Mouse (Mus musculus): ENCODE results near the gene Uspl1.

Gene Uspl1

DNA sequence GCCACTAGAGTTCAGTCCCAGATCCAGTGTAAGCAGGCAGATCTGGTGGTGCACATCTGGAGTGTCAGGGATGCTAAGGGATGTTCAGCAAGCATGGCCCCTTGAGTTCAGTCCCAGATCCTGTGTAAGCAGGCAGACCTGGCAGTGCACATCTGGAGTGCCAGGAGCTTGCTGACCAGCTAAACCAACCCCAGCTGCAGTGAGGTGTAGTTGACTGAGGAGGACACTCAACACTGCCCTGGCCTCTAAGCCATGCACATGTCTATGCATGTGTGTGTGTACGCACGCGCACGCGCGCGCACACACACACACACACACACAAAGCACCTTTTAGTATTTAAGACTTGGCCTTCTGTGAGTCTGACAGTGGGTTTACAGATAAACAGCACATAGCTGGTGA, 31.4 kb downstream of the Uspl1 start:
- DNase-seq = no peak

DNA sequence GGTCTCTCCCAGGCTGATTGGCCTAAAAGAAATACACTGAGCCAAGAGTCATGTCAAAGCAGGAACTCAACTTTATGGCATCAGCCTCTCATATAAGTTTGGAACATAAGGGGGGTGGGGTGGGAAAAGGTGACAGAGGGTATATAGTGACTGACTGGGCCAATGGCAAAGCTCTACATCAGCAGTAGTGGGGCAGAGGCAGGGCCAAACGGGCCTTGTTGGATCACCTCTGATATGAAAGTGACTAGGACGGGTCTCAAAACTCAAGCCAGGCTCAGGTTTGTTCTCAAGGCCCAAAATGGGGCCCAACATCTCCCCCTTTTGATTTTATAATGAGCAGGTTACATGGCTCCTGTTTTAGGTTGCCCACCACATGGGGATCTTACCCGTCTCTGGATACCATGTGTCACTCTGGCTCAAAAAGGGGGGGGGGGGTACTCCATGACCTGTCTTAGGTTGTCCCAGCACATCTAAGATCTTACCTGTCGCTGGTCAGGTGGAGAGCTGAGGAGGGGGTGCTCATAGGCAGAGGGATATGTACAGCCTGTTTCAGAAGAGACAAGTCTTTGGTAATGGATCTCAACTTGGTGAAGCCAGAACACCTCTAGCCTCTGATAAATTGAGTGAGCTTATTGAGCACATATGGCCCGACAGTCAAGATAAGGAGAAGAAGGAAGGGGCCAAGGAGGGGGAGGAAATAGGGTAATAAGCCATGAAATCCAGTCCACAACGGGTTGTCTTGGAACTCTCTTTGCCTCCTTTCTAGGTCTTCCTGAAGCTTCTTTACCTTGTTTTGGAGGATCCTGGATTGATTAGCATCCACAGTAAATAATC, 33.6 kb downstream of the Uspl1 start:
- DNase-seq = no peak

DNA sequence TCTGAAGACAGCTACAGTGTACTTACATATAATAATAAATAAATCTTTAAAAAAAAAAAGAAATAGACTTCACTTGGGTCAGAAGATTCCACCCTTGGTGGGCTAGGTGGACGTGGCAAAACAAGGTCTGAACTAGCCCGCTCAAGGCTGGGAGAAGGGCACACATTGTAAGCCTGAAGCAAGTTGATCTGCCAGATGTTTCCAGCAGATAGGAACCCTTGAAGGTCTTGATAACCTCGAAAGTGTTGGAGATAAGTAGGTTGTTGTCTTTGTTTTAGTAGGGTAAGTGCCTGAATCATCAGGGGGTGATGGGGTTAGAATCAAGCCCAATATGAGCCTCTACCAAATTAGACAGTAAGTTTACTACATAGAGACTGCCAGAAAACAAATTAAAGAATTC, 35.3 kb downstream of the Uspl1 start:
- no peak for DNase-seq

DNA sequence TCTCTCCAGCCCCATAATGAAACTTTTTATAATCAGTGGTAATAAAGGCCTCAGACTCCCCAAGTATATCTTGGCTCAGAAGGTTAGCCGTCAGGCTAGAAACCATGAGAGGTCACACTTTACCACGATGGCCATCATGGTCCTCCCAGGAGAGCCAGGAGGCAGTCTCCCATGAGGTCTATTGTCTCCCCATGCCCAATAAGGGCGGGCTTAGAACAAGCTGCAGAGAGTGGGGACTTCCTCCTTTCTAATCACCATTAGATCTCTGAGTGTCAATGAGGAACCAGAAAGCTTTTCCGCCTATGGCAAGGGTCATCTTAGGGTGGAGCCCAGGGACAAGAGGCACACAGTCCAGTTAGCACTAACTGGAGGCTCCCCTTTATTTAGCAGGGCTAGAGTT, 37.2 kb downstream of the Uspl1 start:
- no peak for DNase-seq

DNA sequence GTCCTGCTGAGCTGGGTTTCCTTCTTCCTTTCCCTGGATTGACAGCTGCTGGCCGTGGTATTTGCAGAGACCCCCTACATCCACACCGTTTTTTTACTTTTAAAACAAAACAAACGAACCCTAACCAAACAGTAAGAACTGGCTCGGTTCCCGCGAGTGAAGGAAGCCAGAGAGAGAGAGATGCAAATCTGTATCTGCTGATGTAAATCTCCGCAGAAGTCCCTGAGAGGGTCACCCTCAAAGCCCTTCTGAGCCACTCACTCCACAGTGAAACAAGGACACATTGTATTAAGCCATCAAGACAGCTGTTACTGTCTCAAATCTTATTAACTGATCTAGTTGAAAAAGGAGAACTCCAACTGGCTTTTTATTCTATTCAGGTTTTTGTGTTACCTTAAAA, 40.5 kb downstream of the Uspl1 start:
- DNase-seq = no peak

DNA sequence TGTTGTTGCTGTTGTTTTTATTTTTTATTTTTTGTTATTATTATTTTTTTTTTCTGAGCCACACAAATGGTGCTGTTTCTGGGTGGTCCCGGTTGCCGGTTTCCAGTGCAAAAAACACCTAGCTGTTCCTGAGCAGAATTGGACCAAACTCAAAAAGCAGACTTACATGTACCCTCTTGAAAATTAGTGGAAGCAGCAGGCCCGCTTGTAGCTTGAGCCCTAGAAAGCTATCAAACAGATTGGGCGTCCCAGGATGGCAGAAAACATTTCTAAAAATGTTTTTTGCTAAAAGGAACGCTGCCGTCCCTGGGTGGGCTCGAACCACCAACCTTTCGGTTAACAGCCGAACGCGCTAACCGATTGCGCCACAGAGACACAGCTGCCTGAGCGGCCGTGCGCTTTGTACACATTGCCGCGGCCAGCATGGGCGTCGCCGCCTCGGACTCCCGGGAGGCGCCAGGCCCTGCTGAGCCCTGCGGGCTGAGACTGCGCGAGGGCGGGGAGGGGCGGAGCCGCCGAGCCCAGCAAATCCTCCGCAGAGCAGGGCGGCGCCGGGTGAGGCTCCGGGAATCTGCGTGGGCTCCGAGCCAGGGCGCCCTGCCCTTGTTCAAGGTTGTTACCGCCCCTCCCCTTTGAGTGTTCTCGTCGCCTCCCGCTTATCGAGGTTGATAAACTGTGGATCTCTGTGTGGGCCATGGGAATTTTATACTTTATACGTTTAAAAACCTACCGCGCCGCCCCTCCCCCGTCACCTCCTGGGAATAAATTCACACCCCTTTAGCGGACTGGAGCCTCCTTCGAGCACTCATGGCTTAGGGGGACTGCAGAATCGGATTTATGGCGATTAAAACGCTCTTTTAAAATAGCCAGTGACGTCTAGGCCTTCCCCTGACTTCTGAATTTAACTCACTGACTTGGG, 44.8 kb downstream of the Uspl1 start:
- DNase-seq = peak; percentile 94 to 96

DNA sequence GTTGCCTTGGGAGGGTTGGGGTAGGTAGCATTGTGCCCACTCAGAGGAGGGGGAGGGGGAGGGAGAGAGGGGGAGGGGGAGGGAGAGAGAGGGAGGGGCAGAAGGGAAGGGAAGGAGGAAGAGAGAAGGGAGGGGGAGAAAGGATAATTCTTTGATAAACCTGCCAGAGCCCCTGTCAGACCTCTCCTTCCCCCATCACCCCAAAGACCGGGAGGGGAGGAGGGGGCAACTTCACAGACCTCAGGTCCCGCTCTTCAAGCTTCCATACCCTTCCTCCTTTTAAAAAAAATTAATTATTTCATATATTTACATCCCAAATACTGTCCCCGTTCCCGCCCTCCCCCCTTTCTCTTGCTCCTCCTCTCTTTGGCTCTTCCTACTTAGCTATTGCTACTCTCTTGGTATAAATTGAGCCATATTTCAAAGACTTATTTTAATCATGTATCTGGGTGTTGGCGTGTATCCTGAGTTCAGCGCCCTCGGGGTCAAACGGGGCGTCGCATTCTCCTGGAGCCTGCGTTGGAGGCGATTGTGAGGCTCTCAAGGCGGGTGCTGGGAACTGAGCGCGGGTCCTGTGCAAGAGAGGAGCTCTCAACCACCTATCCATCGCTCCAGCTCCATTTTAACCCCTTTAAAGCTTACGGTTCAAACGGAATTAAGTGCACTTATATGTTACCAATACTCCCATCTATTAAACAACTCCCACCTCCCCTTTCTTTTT, 45.6 kb downstream of the Uspl1 start:
- DNase-seq = peak in 1 of 2 experiments; percentile 39

DNA sequence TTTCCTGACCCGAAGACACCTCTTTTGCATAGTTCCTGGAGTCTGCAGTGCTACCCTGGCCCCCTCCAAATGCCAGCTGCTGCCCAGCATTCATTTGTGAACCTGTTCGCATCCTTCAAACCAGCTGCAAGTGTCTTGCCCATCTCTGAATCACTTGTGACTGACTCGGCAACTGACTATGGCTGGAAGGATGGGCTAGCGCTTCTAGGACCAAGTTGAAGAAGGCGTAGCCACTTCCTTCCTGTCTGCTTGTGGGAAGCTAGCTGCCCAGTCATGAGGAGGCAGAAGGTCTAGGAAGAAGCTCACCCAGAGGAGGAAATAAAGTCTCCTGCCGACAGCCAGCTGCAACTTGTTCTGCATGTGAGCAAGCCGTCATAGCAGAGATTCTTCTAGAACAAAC, 50.9 kb downstream of the Uspl1 start:
- peak; percentile 39 to 55 for DNase-seq

DNA sequence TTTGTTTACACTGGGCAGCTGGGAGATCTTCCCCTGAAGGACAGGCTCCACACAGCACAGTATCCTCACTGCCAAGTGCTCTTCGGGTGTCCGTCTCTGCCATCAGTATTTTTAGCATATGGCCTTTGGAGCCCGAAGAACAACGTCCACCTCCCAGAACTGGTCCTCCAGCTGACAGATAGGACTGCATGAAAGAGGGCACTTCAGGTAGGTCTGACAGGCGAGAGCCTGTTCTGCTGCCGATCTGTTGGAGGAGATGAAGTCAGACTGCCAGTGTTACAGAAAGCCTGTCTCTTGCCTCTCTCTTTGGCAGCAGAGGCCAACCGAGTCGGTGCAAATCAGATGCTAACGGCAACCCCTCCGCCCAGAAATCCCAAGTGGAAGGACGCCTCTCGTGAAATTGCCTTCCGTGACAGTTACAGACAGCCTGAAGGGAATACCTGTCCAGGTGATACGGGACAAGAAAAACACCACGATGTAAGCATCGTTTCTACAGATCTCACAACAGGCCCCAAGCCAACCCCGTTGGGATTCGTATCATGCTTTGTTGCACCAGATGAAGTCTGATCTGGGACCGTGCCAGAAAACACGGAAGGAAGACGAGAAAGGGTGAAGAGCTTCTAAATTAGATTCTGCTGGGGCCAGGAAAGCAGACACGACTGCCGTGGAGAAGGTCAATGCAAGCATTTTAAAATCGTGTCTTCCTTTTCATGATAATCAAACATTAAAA, 53.2 kb downstream of the Uspl1 start:
- no peak for DNase-seq

DNA sequence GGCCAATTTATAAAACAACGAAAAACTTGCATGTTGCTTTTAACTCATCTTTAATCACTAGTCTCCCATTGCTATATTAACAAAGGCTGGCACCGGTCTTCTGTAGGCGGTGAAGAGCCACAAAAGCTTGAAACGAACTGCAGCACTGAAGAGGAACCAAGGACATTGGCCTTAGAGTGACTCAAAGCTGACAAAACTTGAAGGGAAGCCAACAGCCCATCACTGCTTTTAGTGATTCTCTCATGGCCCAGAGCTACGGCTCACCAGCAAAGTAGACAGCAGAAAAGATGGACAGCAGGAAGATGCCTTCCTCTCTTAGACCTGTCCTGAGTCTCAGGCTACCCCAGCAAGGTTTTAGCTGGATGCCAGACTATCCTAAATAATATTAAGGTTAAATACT, 58.3 kb downstream of the Uspl1 start:
- no peak for DNase-seq

DNA sequence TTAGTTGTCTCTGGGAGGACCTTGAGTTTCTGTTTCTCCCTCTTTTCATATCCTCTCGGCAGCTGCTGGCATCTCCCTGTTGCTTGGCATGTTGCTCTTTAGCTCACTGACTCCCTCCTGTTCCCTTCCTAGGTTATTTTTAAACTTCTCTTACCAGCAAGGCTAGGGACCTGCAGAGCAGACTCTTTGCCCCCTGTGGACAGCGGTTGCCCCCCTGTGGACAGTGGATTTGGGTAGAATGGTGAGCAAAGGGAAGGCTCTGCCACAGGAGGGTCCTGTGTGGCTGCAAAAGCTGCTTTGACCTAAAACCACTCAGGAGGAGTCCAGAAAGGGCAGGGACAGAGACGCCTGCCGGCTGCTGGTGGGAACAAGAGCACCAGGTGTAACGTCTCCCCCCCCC, 58.9 kb downstream of the Uspl1 start:
- no peak for DNase-seq

DNA sequence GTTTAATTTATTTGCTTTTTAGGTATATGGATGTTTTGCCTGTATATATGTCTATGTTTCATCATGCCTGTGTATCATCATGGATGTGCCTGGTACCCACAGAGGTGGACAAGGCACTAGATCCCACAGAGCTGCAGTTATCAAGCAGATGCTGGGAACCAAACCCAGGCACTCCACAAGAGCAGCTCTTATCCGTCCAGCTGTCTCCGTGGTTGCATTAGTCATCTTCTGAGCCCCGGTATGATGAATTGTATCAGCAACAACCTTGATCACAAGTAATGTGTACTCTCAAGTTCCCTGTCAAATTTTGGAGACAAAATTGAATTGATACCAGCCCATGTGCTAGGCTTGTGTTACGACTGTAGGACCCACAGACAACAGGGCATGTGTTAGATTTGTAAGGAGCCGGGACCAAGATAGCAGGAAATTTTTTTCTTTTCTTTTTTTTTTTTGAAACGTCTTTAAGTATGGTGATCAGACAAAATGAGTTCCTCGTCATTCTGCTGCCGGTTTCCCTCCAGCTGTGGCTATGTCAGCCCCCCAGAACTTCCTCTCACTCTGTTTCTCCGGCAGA, 61.3 kb downstream of the Uspl1 start:
- DNase-seq = no peak

DNA sequence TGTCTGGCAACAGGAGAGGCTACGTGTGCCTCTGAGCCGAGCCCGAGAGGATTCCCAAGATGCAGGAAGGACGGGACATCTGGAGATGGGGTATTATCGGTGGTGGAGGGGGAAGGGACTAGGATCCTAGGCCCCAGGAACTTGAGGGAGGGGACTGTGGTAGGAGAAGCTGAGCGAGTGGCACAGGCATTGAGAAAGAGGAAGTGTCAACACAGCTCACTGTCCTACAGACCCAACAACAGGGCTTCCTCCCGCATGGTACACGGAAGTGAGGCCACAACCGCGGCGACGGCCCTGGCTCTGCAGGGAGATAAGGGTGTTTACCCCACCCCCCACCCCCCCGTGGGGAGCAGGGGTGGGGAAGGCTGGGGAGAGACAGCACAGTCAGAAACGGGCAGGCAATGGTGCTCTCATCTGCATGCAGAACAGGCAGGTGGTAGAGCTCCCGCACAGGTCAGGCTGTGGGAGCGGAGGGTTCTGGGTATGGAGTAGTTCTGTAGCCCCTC, 61.9 kb downstream of the Uspl1 start:
- peak; percentile 82 to 91 for DNase-seq

DNA sequence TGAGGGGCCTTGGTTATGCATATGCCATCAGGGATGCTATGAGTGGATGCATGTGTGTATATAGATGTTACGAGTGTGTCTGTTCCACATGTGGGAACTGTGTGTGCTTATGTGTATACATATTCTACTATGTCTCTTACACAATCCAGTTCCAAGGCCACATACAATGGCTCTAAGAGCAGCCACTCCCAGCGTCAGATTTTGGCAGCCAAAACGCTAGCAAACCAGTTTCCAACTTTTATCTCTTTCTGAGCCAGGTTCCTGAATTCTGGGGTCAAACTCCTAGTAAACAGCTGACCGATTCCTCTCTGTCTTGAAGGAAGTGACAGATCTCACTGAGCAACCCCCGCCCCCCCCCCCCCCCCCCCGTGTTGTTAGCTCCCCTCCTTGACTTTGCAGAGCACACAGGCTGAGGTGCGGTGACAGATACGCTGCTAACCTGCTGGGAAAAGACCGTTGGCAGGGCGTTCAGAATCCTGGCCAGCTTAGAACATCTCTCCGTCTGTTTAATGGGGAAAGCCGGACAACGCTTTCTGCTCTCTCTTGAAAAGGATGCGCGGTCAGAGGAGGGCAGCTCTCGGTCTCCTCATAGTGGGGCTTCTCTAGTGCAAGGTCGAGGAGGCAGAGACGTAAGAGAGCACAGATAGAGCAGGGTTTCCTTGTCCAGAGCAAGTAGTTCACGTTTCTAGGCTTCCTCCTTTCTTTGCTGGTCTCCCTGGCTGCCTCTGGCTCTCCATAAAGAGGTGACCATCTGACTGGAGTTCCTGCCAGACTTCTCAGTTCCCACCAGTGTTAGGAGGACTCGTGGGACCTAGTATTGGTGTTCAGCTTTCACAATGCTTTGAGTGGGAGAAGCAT, 63.1 kb downstream of the Uspl1 start:
- no peak for DNase-seq

DNA sequence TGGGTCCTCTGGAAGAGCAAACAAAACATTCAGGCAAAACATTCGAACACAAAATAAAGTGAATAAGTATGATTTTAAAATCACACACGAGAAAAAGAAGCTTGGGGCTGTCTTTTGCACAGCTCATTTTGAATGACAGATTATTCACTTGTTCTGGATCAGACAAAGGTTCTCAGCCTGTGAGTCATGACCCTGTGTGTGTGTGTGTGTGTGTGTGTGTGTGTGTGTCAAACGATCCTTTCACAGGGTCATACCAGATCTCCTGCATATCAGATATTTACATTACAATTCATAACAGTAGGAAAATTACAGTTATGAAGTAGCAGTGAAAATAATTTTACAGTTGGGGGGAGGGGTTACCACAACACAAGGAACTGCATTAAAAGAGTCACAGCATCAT, 68.2 kb downstream of the Uspl1 start:
- no peak for DNase-seq

DNA sequence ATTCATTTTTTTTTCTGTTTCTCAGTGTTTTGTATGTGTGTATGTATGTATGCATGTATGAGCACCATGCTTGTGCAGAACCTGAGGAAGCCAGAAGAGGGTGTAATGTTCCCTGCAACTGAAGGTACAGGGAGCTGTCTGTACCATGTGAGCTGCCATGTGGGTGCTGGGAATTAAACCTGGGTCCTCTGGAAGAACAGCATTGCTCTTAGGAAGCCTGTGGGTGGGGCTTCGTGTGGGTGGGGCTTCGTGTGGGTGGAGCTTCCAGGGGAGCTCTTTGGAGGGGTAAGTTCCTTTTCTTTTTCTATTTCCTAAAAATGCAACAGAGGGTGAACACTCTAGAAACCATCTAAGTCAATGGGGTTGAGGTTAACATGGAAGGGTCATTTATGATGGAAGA, 69.3 kb downstream of the Uspl1 start:
- DNase-seq = no peak

DNA sequence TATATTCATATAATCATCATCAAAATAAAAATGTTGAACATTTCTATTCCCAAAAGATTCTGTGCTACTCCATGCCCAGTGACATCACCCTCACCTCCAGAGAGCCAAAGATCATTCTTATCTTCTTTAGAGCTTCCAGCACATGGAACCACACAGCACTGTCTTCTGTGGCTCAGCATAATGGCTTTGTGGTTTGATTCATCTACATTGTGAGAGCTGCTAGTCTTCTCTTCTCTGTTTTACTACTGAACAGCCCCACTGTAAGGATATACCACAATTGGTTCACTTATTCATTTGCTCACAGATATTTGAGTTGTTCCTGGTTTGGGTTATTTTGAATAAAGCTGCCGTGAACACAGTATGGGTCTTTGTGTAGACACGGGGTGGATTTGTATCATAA, 71.4 kb downstream of the Uspl1 start:
- no peak for DNase-seq

DNA sequence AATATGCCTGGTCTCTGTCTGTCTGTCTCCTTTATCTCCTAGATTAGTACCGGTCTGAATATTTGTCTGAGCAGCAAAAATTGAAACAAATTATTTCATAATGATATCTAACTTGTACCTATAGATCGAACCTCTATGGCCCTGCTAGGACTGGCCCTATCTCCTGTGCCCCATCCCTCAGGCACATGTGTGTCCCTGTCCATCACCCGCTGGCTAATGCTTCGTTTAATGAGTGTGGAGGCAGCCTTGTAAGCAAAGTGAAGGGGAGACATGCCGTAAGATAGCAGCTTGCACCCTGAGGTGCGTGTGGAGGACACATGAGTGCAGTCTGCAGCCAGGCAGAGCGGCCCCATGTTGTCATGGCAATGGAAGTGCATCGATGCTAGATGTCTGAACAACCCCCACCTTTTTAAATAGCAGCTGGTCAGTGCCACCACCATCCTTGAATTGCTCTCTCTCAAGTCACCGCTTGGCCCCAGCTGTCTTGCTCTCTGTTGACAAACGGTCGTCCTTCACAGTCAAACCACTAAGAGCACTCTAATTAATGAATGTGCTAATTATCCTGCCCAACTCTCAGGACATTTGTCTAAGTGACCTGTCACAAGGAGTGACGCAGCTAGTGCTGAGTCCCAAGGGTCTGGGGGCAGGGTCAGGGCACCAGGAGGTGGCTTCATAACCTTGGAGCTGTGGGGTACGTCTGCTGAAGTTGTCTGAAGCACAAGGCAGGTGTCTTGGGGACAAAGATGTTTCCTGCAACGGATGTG, 73.5 kb downstream of the Uspl1 start:
- DNase-seq = peak in 1 of 2 experiments; percentile 39

DNA sequence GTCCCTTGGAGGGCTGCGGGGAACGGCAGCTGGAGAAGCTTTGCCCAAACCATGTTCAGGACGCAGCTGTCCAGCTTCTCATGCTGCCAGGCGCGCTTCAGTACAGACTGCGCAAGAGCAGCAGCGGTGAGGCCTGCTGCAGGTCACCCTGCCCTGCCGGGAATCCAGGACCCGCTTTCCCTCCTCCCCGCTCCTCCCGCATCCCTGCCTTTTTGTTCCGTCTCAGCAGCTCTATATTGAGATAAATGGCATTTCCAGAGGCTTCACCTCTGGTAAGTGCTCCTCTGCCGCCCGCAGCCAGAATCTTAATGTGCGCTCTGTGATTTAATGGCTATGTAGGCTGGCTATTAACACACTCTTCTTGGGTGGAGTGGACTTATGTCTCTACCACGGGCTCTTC, 74.9 kb downstream of the Uspl1 start:
- no peak for DNase-seq

DNA sequence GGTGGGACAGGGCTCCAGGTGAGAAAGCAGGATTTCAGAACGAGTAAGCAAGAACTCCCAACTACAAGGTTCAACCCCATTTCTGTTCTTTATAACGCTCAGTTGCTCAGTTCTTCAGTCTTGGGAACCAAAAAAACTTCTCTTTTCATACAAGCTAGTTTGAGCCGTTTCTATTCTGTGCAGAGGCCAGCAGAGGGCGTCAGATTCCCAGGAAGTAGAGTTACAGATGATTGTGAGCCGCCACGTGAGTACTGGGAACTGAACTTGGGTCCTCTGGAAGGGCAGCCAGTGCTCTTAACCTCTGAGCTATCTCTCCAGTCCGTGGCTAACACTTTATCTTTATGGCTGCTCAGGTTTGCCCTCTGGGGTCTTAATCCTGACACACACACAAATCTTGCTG, 77.3 kb downstream of the Uspl1 start:
- DNase-seq = no peak

Measured in thymus, postnatal 36 days (tissue).